Mouse (Mus musculus): Measurements from ENCODE around the gene Vash2.

- TF ChIP-seq POLR2A (IDR thresholded peaks at IDR 0.05; ENCODE audit: low read depth, low read length) (no peak), CTCF (conservative IDR thresholded peaks at IDR 0.05 in 1 of 2, IDR thresholded peaks at IDR 0.05 in 1 of 2; ENCODE audit: low read depth in 2 of 2, low read length in 2 of 2) (no peak), RCOR1 (conservative IDR thresholded peaks at IDR 0.05; ENCODE audit: low read depth, low read length) (no peak), USF2 (conservative IDR thresholded peaks at IDR 0.05; ENCODE audit: low read depth, low read length) (no peak), SIN3A (IDR thresholded peaks at IDR 0.05; ENCODE audit: low read length) (no peak), USF1 (IDR thresholded peaks at IDR 0.05; ENCODE audit: low read depth, low read length) (no peak), MAFK (IDR thresholded peaks at IDR 0.05; ENCODE audit: insufficient replicate concordance, low read length) (no peak), RAD21 (IDR thresholded peaks at IDR 0.05; ENCODE audit: low read depth, low read length) (no peak), ZC3H11A (IDR thresholded peaks at IDR 0.05; ENCODE audit: low read depth, low read length) (no peak)
Observed at GRCm38 (mm10) chr1:190974191-190974590, 4.9 kb downstream of the Vash2 start.
